Mouse (Mus musculus): ENCODE measurements at regions not wholly inside any gene's neighbourhood (a gene's known extent, or its start where the extent isn't known, plus 50 kb on each side); places are given as distances from the start of the nearest gene placed in this dataset.

GRCm38 (mm10) chr5:46794028-46794705, 936.8 kb upstream of the Lcorl start:
- Histone ChIP-seq H3K4me3 (ENCODE audit: low read depth, low read length) (no peak overlapping the region), H3K4me1 (ENCODE audit: control insufficient read depth, insufficient read depth, insufficient read length, low read length) (no peaks in the 10 kb centered on the region), H3K27me3 (ENCODE audit: control insufficient read depth, insufficient read depth, low read length) (no peaks in the 10 kb centered on the region), H3K36me3 (ENCODE audit: control insufficient read depth, insufficient read depth, low read length) (no peaks in the 10 kb centered on the region), H3K27ac (ENCODE audit: insufficient read depth, low read depth, low read length) (no peak overlapping the region)
- 69% methylated on average over 7 of the region's 7 CpGs for WGBS
- no peak for TF ChIP-seq POLR2A (IDR thresholded peaks at IDR 0.05; ENCODE audit: low read depth, low read length)
- TF ChIP-seq CTCF (IDR thresholded peaks at IDR 0.05; ENCODE audit: extremely low read depth, insufficient read length, insufficient replicate concordance, low read depth, low read length): no peak

GRCm38 (mm10) chr5:46791051-46791450, 933.6 kb upstream of the Lcorl start:
- Histone ChIP-seq H3K4me3 (ENCODE audit: low read depth, low read length) (no peak overlapping the region), H3K27ac (ENCODE audit: insufficient read depth, low read depth, low read length) (no peak overlapping the region), H3K4me1 (ENCODE audit: control insufficient read depth, insufficient read depth, insufficient read length, low read length) (no peaks in the 10 kb centered on the region), H3K27me3 (ENCODE audit: control insufficient read depth, insufficient read depth, low read length) (no peaks in the 10 kb centered on the region), H3K36me3 (ENCODE audit: control insufficient read depth, insufficient read depth, low read length) (no peaks in the 10 kb centered on the region)
- WGBS: 57% methylated on average over 3 of the region's 3 CpGs
- TF ChIP-seq CTCF (IDR thresholded peaks at IDR 0.05; ENCODE audit: extremely low read depth, insufficient read length, insufficient replicate concordance, low read depth, low read length): no peak
- no peak for TF ChIP-seq POLR2A (IDR thresholded peaks at IDR 0.05; ENCODE audit: low read depth, low read length)

- 78% methylated on average over 3 of the region's 3 CpGs for WGBS
- TF ChIP-seq CTCF (IDR thresholded peaks at IDR 0.05; ENCODE audit: extremely low read depth, insufficient read length, insufficient replicate concordance, low read depth, low read length): no peak
- TF ChIP-seq POLR2A (IDR thresholded peaks at IDR 0.05; ENCODE audit: low read depth, low read length): no peak
- H3K27me3 ChIP-seq (ENCODE audit: control insufficient read depth, insufficient read depth, low read length): no peaks in the 10 kb centered on the region
- no peaks in the 10 kb centered on the region for H3K4me1 ChIP-seq (ENCODE audit: control insufficient read depth, insufficient read depth, insufficient read length, low read length)
- H3K27ac ChIP-seq (ENCODE audit: insufficient read depth, low read depth, low read length): no peak overlapping the region
- H3K36me3 ChIP-seq (ENCODE audit: control insufficient read depth, insufficient read depth, low read length): no peaks in the 10 kb centered on the region
- H3K4me3 ChIP-seq (ENCODE audit: low read depth, low read length): no peak overlapping the region
Observed at GRCm38 (mm10) chr5:46790536-46790935, 933.1 kb upstream of the Lcorl start.

- H3K4me1 ChIP-seq (ENCODE audit: control insufficient read depth, insufficient read depth, insufficient read length, low read length): no peaks in the 10 kb centered on the region
- H3K4me3 ChIP-seq (ENCODE audit: low read depth, low read length): no peak overlapping the region
- no peak overlapping the region for H3K27ac ChIP-seq (ENCODE audit: insufficient read depth, low read depth, low read length)
- no peaks in the 10 kb centered on the region for H3K36me3 ChIP-seq (ENCODE audit: control insufficient read depth, insufficient read depth, low read length)
- TF ChIP-seq CTCF (IDR thresholded peaks at IDR 0.05; ENCODE audit: extremely low read depth, insufficient read length, insufficient replicate concordance, low read depth, low read length) (no peak), POLR2A (IDR thresholded peaks at IDR 0.05; ENCODE audit: low read depth, low read length) (no peak)
- no peaks in the 10 kb centered on the region for H3K27me3 ChIP-seq (ENCODE audit: control insufficient read depth, insufficient read depth, low read length)
- 82% methylated on average over 3 of the region's 3 CpGs for WGBS
Observed at GRCm38 (mm10) chr5:46787079-46787478, 929.7 kb upstream of the Lcorl start.

GRCm38 (mm10) chr5:46756094-46756493, 898.7 kb upstream of the Lcorl start:
- WGBS: 90% methylated on average over 5 of the region's 5 CpGs
- H3K4me1 ChIP-seq (ENCODE audit: control insufficient read depth, insufficient read depth, insufficient read length, low read length): no peaks in the 10 kb centered on the region
- no peak for TF ChIP-seq CTCF (IDR thresholded peaks at IDR 0.05; ENCODE audit: extremely low read depth, insufficient read length, insufficient replicate concordance, low read depth, low read length)
- no peak for TF ChIP-seq POLR2A (IDR thresholded peaks at IDR 0.05; ENCODE audit: low read depth, low read length)
- no peaks in the 10 kb centered on the region for H3K27me3 ChIP-seq (ENCODE audit: control insufficient read depth, insufficient read depth, low read length)
- no peak overlapping the region for H3K27ac ChIP-seq (ENCODE audit: insufficient read depth, low read depth, low read length)
- H3K36me3 ChIP-seq (ENCODE audit: control insufficient read depth, insufficient read depth, low read length): no peaks in the 10 kb centered on the region
- H3K4me3 ChIP-seq (ENCODE audit: low read depth, low read length): no peak overlapping the region

GRCm38 (mm10) chr5:46740034-46740582, 882.7 kb upstream of the Lcorl start:
- 81% methylated on average over 2 of the region's 2 CpGs for WGBS
- Histone ChIP-seq H3K36me3 (ENCODE audit: control insufficient read depth, insufficient read depth, low read length) (no peaks in the 10 kb centered on the region), H3K4me3 (ENCODE audit: low read depth, low read length) (no peak overlapping the region), H3K27ac (ENCODE audit: insufficient read depth, low read depth, low read length) (no peak overlapping the region), H3K4me1 (ENCODE audit: control insufficient read depth, insufficient read depth, insufficient read length, low read length) (no peaks in the 10 kb centered on the region), H3K27me3 (ENCODE audit: control insufficient read depth, insufficient read depth, low read length) (no peaks in the 10 kb centered on the region)
- TF ChIP-seq POLR2A (IDR thresholded peaks at IDR 0.05; ENCODE audit: low read depth, low read length): no peak
- TF ChIP-seq CTCF (IDR thresholded peaks at IDR 0.05; ENCODE audit: extremely low read depth, insufficient read length, insufficient replicate concordance, low read depth, low read length): no peak

GRCm38 (mm10) chr5:46732510-46732909, 875.1 kb upstream of the Lcorl start:
- Histone ChIP-seq H3K36me3 (ENCODE audit: control insufficient read depth, insufficient read depth, low read length) (no peaks in the 10 kb centered on the region), H3K4me3 (ENCODE audit: low read depth, low read length) (no peak overlapping the region), H3K27me3 (ENCODE audit: control insufficient read depth, insufficient read depth, low read length) (no peaks in the 10 kb centered on the region), H3K27ac (ENCODE audit: insufficient read depth, low read depth, low read length) (no peak overlapping the region), H3K4me1 (ENCODE audit: control insufficient read depth, insufficient read depth, insufficient read length, low read length) (no peaks in the 10 kb centered on the region)
- TF ChIP-seq POLR2A (IDR thresholded peaks at IDR 0.05; ENCODE audit: low read depth, low read length) (no peak), CTCF (IDR thresholded peaks at IDR 0.05; ENCODE audit: extremely low read depth, insufficient read length, insufficient replicate concordance, low read depth, low read length) (no peak)
- 72% methylated on average over 3 of the region's 3 CpGs for WGBS
